Mouse (Mus musculus): Measurements from ENCODE around the gene Tysnd1. TPM values are rescaled to one million over a fixed set of nuclear protein-coding genes. Genes with fewer than 3 reads are reported as not detected.

Tysnd1 gene
- 10 to 100 TPM; 32.0 to 36.6 TPM for total RNA-seq (2021)

DNA sequence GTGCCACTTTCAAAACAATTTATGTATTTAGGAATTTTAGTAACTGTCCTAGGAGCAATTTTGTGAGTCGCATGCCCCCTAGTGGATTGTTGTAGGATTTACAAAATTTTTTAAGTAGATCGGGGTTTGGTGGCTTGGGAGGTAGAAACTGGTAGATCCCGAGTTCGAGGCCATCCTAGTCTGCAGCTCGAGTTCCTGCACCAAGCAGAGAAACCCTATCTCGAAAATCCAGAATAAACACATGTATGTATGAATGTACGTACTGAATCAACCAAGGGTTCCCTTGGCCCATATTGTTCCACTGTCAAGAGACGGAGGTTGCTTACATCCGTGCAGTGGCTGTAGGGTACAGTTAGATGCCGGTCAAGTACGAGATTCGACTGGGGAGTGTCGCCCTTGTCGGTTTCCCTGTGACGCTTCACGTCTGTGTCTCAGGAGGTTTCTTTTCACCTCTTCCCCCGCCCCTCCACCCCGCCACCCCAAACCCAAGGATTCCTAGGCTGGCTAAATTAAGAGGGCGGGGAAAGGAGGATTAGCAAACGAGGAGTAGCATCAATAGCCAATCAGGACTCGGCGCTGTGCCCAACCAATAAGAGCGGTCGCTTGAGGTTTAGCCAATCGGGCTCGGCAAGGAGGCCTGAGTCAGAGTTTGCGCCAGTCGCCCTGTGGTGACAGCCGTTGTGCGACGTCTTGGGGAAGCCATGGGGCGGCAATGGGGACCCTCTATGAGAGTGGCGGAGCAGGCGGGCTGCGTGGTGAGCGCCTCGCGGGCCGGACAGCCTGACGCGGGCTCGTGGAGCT lies at the start of gene Tysnd1:
Gene Tysnd1, plus strand, starts transcription at position 645 of the 801 bp plus-strand sequence.
- intact Hi-C loops (cut with DNase I): no loop called here

GRCm38 (mm10) chr10:61646557-61646956 lies 48.8 kb upstream of the Tysnd1 start:
- intact Hi-C loops (cut with DNase I): no loop called here
- no peak for DNase-seq

More for the DNA sequence above, at the start of gene Tysnd1:
- peak; percentile 99 for DNase-seq

DNA sequence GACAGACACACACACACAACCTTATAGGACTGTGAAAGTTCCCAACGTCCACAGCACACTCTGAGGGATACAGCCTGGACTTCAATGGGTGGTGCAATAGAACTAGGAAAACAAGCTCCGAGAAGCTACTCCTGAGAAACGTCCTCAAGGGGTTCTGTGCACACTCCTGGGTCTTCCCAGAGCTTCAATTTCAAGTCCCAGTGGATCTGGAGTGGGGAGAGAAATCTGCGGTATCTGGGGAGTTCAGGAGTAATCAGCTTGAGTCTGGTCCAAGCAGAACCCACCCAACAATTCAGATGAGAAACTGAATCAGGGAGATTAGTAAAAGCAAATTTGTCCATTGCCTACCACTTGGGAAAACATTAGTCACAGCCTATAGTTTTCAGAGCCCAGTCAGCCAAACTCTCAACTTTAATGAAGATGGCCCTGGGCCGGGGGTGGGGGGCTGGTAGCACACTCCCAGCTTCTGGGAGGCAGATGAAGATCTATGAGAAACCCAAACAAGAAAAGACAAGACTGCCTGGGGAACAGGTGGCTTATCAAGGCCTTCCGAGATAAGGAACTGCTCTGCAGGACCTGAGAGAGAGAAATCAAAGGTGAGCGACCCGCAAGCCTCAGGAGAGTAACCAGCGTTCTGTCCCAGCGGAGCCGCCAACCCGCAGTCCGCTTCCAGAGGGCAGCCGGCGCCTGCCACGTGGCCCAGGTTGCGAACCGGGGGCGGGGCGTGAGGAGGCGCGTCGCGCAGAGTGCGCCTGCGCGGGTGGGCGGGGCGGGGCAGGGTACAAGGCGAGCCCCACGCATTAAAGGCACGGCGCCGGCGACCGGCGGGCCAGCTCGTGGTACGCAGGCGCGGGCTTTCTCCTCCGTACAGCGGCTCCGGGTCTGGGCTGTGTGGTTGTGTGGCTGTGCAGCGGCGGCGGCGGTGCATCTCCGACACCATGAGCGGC lies 47.3 kb upstream of the Tysnd1 start, which contains the start of gene Ppa1:
Gene Ppa1, plus strand, starts transcription at position 763 of the 947 bp plus-strand sequence.
- peak; percentile 92 for DNase-seq
- intact Hi-C loops (cut with DNase I): no loop called here

DNA sequence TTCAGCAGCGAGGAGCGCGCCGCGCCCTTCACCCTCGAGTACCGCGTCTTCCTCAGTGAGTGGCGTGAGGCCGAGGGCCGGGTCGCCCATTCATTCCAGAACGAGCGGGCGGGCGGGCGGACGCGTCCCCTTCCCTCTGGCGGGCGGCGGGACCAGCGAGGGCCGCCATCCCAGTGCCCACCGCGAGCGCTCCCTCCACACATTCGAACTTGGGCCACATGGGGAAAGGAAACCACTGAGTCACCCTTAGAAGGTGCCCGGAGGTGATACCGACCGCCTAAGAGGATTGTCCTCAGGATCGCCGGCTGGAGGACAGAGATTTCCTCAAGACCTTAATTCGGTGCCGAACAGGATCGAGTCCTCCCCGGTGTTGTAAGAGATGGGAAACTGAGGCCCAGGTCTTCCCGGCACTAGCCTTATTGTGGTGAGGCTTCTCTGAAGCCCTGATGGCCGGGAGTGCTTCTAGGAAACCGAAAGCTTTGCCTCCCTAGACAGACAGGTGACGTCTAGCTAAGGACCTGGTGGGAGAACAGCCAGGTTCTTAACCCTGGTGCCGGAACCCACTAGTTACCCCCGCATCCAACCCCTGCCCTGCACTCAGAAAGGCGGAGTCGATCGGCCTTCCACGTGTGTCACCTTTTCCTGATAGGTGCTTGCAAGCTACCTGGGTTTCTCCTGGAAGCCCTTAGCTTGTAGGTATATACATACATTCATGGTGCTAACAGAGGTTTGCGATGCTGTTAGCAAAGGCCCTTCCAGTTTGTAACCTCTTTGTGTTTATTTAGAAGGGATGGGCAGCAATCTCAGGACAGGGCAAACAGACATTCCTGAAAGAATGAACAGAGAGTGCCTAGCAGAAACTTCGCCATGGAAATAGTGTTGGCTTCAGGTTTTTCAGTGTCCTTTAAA lies 46.3 kb upstream of the Tysnd1 start:
- intact Hi-C loops (cut with DNase I): no loop called here
- DNase-seq: no peak

DNA sequence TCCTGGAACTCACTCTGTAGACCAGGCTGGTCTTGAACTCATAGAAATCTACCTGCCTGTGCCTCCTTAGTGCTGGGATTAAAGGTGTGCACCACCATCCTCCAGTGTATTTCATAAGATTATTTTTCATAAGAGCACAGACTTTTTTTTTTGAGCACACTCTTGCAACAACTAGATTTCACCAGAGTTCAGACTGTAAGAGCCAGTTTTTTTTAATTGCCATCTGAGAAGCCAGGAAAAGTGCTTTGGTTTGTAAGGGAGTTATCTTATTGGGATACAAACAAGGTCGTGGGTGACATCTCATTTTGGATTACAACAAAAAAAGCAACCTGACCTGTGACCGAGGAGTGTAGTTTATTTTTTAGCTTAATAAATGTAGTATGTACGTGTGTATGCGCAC lies 41.2 kb upstream of the Tysnd1 start:
- intact Hi-C loops (cut with DNase I): loop anchor here (10.0 kb wide), 1 partner anchor 309 kb away; no protein-coding TSS in a partner anchor
- DNase-seq: no peak

- intact Hi-C loops (cut with DNase I): loop anchor here (5.0 to 10.0 kb wide), 2 partner anchors 47 to 310 kb away; no protein-coding TSS in a partner anchor
- no peak for DNase-seq
These were observed 40.6 kb upstream of the Tysnd1 start for GRCm38 (mm10) chr10:61654691-61655090.

DNA sequence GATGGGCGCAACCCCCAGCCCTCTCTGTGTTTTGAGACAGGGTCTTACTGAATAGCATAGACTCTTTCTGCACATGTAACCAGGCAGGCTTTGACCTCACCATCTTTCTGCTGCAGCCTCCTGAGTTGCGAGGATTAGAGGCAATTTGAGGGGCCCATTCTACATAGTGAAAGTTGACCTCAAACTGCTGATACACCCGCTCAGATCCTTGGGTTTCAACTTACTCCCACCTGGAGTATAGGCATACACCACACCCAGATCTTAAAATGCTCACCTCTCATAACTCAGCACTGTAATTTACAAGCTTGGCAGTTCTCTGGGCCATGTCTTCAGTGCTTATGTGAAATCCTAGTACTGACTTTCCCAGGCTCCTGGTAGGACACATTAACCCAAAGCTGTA lies 40.1 kb upstream of the Tysnd1 start:
- intact Hi-C loops (cut with DNase I): loop anchor here (5.0 to 10.0 kb wide), 2 partner anchors 48 to 310 kb away; no protein-coding TSS in a partner anchor
- no peak for DNase-seq

DNA sequence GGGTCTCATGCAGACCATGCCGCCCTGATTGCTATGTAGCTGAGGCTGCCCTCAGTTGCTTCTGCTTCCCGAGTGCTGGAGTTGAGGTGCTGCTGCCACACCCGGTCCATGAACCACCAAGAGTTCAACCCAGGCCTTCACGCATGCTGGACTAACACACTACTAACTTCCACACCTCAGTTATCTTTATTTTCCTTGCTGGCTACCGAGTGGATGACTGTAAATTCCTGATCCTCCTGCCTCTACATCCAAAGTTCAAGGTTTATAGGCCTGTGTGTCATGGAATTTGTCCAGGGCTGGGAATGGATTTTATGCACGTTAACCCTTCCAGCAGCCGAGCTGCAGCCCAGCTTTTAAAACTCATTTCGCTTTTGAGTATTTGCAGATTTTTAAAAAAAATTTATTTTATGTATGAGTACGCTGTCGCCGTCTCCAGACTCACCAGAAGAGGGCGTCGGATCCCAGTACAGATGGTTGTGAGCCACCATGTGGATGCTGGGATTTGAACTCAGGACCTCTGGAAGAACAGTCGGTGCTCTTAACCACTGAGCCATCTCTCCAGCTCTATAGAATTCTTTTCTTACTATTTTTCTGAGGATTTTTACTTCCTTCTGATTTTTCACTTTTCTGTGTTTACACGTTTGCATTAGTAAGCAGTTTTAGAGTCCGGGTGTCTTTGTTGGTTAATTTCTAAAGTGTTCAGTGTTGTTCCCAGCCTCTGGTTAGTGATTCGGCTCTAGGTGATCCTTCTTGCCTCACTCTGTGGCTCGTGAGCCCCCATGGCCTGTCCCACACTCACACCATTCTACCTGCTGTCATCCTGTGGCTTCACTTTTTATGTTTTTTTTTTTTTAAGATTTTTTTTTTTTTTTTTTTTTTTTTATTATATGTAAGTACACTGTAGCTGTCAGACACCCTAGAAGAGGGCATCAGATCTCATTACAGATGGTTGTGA lies 38.1 kb upstream of the Tysnd1 start:
- intact Hi-C loops (cut with DNase I): loop anchor here (5.0 to 10.0 kb wide), 2 partner anchors 50 to 312 kb away; no protein-coding TSS in a partner anchor
- no peak for DNase-seq

GRCm38 (mm10) chr10:61657985-61658384 lies 37.3 kb upstream of the Tysnd1 start:
- DNase-seq: no peak
- intact Hi-C loops (cut with DNase I): loop anchor here (5.0 to 10.0 kb wide), 2 partner anchors 51 to 313 kb away; no protein-coding TSS in a partner anchor

DNA sequence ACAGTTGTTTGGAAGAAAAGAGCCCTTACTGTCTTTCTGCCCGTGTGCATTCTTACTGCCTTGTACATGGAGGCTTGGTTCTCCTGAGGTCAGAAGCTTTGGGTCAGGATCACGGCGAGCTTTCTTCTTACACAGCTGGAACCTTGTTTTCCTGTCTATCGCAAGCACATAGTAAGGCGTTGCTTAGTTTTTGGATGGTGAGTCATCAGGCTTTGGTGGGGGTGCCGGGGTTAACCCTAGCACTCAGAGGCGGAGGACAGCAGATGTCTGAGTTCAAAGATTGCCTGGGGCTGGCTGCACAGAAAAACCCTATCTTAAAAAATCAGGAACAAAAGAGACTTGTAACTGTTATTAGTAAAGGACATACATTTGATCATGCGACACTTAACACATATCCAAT lies 33.4 kb upstream of the Tysnd1 start:
- no peak for DNase-seq
- intact Hi-C loops (cut with DNase I): no loop called here

DNA sequence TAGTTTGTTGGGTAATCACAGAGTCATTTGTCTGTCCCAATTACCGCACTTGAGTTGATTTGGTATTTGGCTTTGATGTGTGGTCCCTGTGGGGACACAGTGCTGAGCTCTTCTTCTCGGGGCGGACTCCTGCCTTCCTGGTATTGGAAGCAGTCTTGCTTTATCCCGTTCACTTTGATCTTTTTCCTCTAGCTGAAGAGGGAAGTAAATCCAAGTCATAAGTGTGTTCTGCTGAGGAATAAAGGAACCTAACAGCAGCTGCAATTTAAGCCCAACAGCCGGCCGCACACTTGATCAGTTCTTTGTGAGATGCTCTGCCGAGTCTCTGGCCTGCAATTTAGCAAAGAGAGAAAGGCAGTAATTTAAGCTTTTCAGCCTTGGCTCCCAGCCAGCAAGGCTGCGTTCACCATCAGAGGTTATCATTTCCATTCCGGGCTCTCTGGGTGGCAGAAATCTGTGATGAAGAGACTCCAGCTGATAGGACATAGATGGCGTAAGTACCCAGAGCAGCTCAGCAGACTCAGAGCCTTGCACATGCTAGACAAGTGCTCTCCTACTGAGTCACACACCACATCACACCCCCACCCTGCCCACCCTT lies 32.8 kb upstream of the Tysnd1 start:
- intact Hi-C loops (cut with DNase I): no loop called here
- no peak for DNase-seq

DNA sequence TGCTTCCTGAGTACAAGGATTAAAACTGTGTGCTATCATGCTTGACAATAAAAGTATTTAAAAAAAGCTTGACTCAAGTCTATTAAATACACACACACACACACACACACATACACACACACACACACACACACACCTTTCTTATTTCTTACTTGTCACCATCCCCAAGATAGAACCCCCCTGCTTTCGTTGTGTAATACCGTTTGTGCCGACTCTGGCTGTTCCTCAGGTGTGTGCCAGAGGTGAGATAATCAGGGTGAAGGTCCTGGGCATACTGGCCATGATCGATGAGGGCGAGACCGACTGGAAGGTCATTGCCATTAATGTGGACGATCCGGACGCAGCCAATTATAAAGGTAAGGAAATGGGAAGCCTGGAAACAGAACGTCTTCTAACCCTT lies 30.2 kb upstream of the Tysnd1 start:
- no peak for DNase-seq
- intact Hi-C loops (cut with DNase I): no loop called here

GRCm38 (mm10) chr10:61665651-61666050 lies 29.7 kb upstream of the Tysnd1 start:
- DNase-seq: no peak
- intact Hi-C loops (cut with DNase I): no loop called here

DNA sequence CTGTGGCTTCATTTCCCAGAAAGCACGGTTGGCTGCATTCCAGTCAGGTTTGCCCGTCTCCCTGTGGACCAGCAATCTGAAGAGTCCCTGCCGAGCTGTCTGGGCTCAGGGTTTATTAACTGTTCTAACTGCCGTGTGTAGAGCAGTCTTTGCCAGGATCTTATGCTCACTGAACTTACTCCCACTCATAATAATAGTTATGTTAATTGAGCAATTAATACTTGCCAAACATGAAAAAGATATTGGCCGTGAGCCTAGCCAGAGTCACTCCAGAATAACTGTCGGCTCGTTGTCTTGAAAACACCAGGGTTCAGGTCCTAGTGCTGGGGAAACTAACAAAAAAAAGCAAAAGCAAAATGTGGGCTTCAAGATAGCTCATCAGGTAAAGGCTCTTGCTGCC lies 26.0 kb upstream of the Tysnd1 start:
- intact Hi-C loops (cut with DNase I): no loop called here
- no peak for DNase-seq

GRCm38 (mm10) chr10:61669896-61670295 lies 25.4 kb upstream of the Tysnd1 start:
- intact Hi-C loops (cut with DNase I): no loop called here
- DNase-seq: no peak

DNA sequence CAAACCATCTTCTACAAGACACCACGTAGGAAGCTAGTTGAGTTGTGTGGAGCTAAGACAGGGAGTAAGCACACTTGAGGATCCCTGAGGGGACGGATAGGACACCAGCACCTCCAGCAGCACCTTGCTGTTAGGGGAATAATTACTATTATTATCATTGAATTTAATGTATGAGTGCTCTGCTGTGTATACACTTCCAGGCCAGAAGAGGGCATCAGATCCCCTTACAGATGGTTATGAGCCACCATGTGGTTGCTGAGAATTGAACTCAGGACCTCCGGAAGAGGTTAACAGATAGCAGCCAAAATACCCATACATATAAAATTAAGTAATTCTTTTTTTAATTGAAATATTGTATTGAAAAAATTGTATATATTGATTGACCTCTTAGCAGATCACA lies 24.6 kb upstream of the Tysnd1 start:
- intact Hi-C loops (cut with DNase I): no loop called here
- no peak for DNase-seq

GRCm38 (mm10) chr10:61675935-61676334 lies 19.4 kb upstream of the Tysnd1 start:
- DNase-seq: no peak

DNA sequence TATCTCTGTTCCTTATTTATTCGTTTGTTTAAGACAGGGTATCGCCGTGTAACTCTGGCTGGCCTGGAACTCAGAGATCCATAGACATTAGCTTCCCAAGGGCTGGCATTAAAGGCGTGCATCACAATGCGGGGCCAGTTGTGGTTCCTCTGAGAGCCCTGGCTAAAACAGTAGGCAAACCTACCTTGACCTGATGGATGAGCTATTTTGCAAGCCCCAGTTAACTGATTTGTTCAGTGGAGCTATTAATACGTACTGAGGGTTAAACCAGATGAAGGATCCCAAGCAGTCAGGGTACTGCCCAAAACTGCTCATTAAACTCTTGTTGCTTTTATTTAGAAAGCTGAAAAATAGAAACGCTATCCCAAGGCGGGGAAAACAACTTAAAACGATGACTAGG lies 15.8 kb upstream of the Tysnd1 start:
- intact Hi-C loops (cut with DNase I): no loop called here
- DNase-seq: no peak

More at GRCm38 (mm10) chr10:61675935-61676334, 19.4 kb upstream of the Tysnd1 start:
- intact Hi-C loops (cut with DNase I): no loop called here

Measured in left cerebral cortex, postnatal 4 days (tissue).